Mouse (Mus musculus) bone marrow, adult 2 months (tissue): Measurements from ENCODE around the gene Kif18b.

Experiments
- CTCF ChIP-seq: fragments of 200-500 bp; IDR thresholded peaks from 2 replicates; pipeline ENCODE4 v1.5.1; 2011; ENCODE audit warnings: low read length, control low read depth; ENCODE audit not compliant: control insufficient read depth, insufficient read depth
- POLR2A ChIP-seq: fragments of 200-500 bp; IDR thresholded peaks from 2 replicates; pipeline ENCODE4 v1.6.1; 2011; ENCODE audit warnings: low read depth, mild to moderate bottlenecking, control low read depth, low read length, borderline replicate concordance; ENCODE audit not compliant: control insufficient read depth

GRCm38 (mm10) chr11:102896641-102897040, 28.3 kb downstream of the Kif18b start:
- TF ChIP-seq CTCF (no peak), POLR2A (no peak)
